Comparison of ENCODE assay signal across 19 mouse cellular contexts in genomic region chr1:113384888-113385430, GRCm38 (mm10).
DNase-seq lines count a peak whose midpoint lies in the region; ATAC-seq and TF ChIP-seq lines count a peak whose summit lies in the region.
"Had no signal": no experiment of that assay in that cellular context is flagged by ENCODE, and none has a peak within 500 bp of the region (broad histone marks: within the 10 kb centered on the region; RNA-seq: fewer than 3 reads in every experiment).

No protein-coding gene starts in this region.

- no peak overlapping the region for H3K9ac ChIP-seq in neural tube, embryonic 11.5 days (ENCODE audit: low read length)
- H3K9ac ChIP-seq in neural tube, embryonic 15.5 days (replicated peaks) = no peak overlapping the region
- H3K9ac ChIP-seq in hindbrain, embryonic 11.5 days (ENCODE audit: low read depth, low read length) = no peak overlapping the region
- H3K9ac ChIP-seq in hindbrain, embryonic 15.5 days = no peak overlapping the region
- H3K9ac ChIP-seq in midbrain, postnatal 0 days (replicated peaks; ENCODE audit: low read length, poor library complexity, severe bottlenecking) = no peak overlapping the region
- H3K9ac ChIP-seq: embryonic facial prominence, embryonic 15.5 days; liver, embryonic 13.5 days; lung, embryonic 14.5 days had no signal

- no peak overlapping the region for H3K27ac ChIP-seq in neural tube, embryonic 11.5 days (ENCODE audit: low read depth, low read length)
- no peak overlapping the region for H3K27ac ChIP-seq in neural tube, embryonic 15.5 days (replicated peaks)
- H3K27ac ChIP-seq in hindbrain, embryonic 11.5 days (ENCODE audit: low read depth, low read length) = no peak overlapping the region
- H3K27ac ChIP-seq in hindbrain, embryonic 15.5 days (replicated peaks) = no peak overlapping the region
- H3K27ac ChIP-seq in midbrain, postnatal 0 days (ENCODE audit: low read depth, low read length) = no peak overlapping the region
- H3K27ac ChIP-seq in cerebellum, adult 2 months (ENCODE audit: insufficient read depth, low read length) = no peak overlapping the region
- H3K27ac ChIP-seq: embryonic facial prominence, embryonic 15.5 days; liver, embryonic 13.5 days had no signal

- no peaks in the 10 kb centered on the region for H3K36me3 ChIP-seq in neural tube, embryonic 11.5 days (ENCODE audit: control insufficient read depth, insufficient read depth, low read length)
- no peaks in the 10 kb centered on the region for H3K36me3 ChIP-seq in neural tube, embryonic 15.5 days
- no peaks in the 10 kb centered on the region for H3K36me3 ChIP-seq in hindbrain, embryonic 11.5 days (ENCODE audit: control insufficient read depth, insufficient read depth, low read length)
- H3K36me3 ChIP-seq in hindbrain, embryonic 15.5 days = no peaks in the 10 kb centered on the region
- no peaks in the 10 kb centered on the region for H3K36me3 ChIP-seq in midbrain, postnatal 0 days (ENCODE audit: insufficient read depth, low read length)
- H3K36me3 ChIP-seq: embryonic facial prominence, embryonic 15.5 days; liver, embryonic 13.5 days had no signal

- no peaks in the 10 kb centered on the region for H3K9me3 ChIP-seq in neural tube, embryonic 11.5 days (ENCODE audit: control insufficient read depth, low read length)
- no peaks in the 10 kb centered on the region for H3K9me3 ChIP-seq in neural tube, embryonic 15.5 days (replicated peaks)
- no peaks in the 10 kb centered on the region for H3K9me3 ChIP-seq in hindbrain, embryonic 11.5 days (ENCODE audit: control insufficient read depth, low read length)
- no peaks in the 10 kb centered on the region for H3K9me3 ChIP-seq in hindbrain, embryonic 15.5 days
- H3K9me3 ChIP-seq in midbrain, postnatal 0 days (ENCODE audit: low read length) = no peaks in the 10 kb centered on the region
- H3K9me3 ChIP-seq: embryonic facial prominence, embryonic 15.5 days; liver, embryonic 13.5 days had no signal

- H3K4me3 ChIP-seq in neural tube, embryonic 11.5 days (ENCODE audit: low read depth, low read length) = no peak overlapping the region
- H3K4me3 ChIP-seq in neural tube, embryonic 15.5 days (replicated peaks) = no peak overlapping the region
- no peak overlapping the region for H3K4me3 ChIP-seq in hindbrain, embryonic 11.5 days (ENCODE audit: low read depth, low read length)
- no peak overlapping the region for H3K4me3 ChIP-seq in hindbrain, embryonic 15.5 days
- no peak overlapping the region for H3K4me3 ChIP-seq in midbrain, postnatal 0 days (ENCODE audit: low read depth, low read length)
- no peak overlapping the region for H3K4me3 ChIP-seq in cerebellum, adult 2 months (replicated peaks; ENCODE audit: insufficient read depth, low read depth, low read length)
- H3K4me3 ChIP-seq: embryonic facial prominence, embryonic 15.5 days; liver, embryonic 13.5 days had no signal

- DNase-seq in neural tube, embryonic 11.5 days (ENCODE audit: low spot score) = peak; percentile 16
- peak; percentile 3 for DNase-seq in hindbrain, embryonic 11.5 days (ENCODE audit: low spot score)
- DNase-seq in midbrain, postnatal 0 days (ENCODE audit: low spot score) = peak; percentile 8
- no peak for DNase-seq in heart, postnatal 14 days
- DNase-seq in cerebellum, adult 2 months = no peak
- DNase-seq: adrenal gland, adult 2 months; cerebellum, adult 11-12 months; cerebellum, postnatal 14 days; gastrocnemius, postnatal 25 days; layer of hippocampus, adult 9-11 months; liver, embryonic 13.5 days; lung, embryonic 14.5 days; right cerebral cortex, postnatal 25 days; spleen, adult 18-20 months had no signal

- no peak for TF ChIP-seq CTCF in midbrain, postnatal 0 days (IDR thresholded peaks at IDR 0.05)
- TF ChIP-seq CTCF in cerebellum, adult 2 months (IDR thresholded peaks at IDR 0.05; ENCODE audit: borderline replicate concordance, insufficient read depth, low read depth, low read length) = no peak

- TF ChIP-seq POLR2A in cerebellum, adult 2 months (IDR thresholded peaks at IDR 0.05; ENCODE audit: borderline replicate concordance, insufficient read depth, low read length) = no peak

- intact Hi-C loops in heart, postnatal 14 days (cut with DNase I) = no loop called here

- no peaks in the 10 kb centered on the region for H3K27me3 ChIP-seq in neural tube, embryonic 11.5 days (ENCODE audit: control insufficient read depth, insufficient read depth, low read length)
- no peaks in the 10 kb centered on the region for H3K27me3 ChIP-seq in neural tube, embryonic 15.5 days (replicated peaks)
- H3K27me3 ChIP-seq in hindbrain, embryonic 11.5 days (ENCODE audit: control insufficient read depth, insufficient read depth, low read length) = no peaks in the 10 kb centered on the region
- H3K27me3 ChIP-seq in hindbrain, embryonic 15.5 days = no peaks in the 10 kb centered on the region
- H3K27me3 ChIP-seq in midbrain, postnatal 0 days (ENCODE audit: insufficient read depth, low read length) = no peaks in the 10 kb centered on the region
- no peaks in the 10 kb centered on the region for H3K27me3 ChIP-seq in cerebellum, adult 2 months (ENCODE audit: control insufficient read depth, insufficient read depth, low read length)
- H3K27me3 ChIP-seq: embryonic facial prominence, embryonic 15.5 days; liver, embryonic 13.5 days had no signal

- H3K4me1 ChIP-seq in neural tube, embryonic 11.5 days (ENCODE audit: control insufficient read depth, insufficient read depth, low read length) = no peaks in the 10 kb centered on the region
- H3K4me1 ChIP-seq in neural tube, embryonic 15.5 days = no peaks in the 10 kb centered on the region
- H3K4me1 ChIP-seq in hindbrain, embryonic 11.5 days (replicated peaks; ENCODE audit: control insufficient read depth, insufficient read depth, low read length) = no peaks in the 10 kb centered on the region
- H3K4me1 ChIP-seq in hindbrain, embryonic 15.5 days (replicated peaks) = no peaks in the 10 kb centered on the region
- H3K4me1 ChIP-seq in midbrain, postnatal 0 days (ENCODE audit: insufficient read depth, low read length) = no peaks in the 10 kb centered on the region
- H3K4me1 ChIP-seq in cerebellum, adult 2 months (ENCODE audit: control insufficient read depth, insufficient read depth, low read length) = no peaks in the 10 kb centered on the region
- H3K4me1 ChIP-seq: embryonic facial prominence, embryonic 15.5 days; liver, embryonic 13.5 days had no signal

- H3K4me2 ChIP-seq in neural tube, embryonic 11.5 days (ENCODE audit: low read depth) = no peak overlapping the region
- H3K4me2 ChIP-seq in neural tube, embryonic 15.5 days = no peak overlapping the region
- H3K4me2 ChIP-seq in hindbrain, embryonic 11.5 days (replicated peaks; ENCODE audit: low read depth, low read length) = no peak overlapping the region
- H3K4me2 ChIP-seq in hindbrain, embryonic 15.5 days = no peak overlapping the region
- H3K4me2 ChIP-seq in midbrain, postnatal 0 days (ENCODE audit: low read depth, low read length, poor library complexity, severe bottlenecking) = no peak overlapping the region
- H3K4me2 ChIP-seq: embryonic facial prominence, embryonic 15.5 days; liver, embryonic 13.5 days; lung, embryonic 14.5 days had no signal

- 48% methylated on average over 6 of the region's 6 CpGs for WGBS in neural tube, embryonic 11.5 days
- WGBS in neural tube, embryonic 15.5 days = 21% methylated on average over 6 of the region's 6 CpGs
- WGBS in hindbrain, embryonic 11.5 days = 51% methylated on average over 6 of the region's 6 CpGs
- WGBS in hindbrain, embryonic 15.5 days = 22% methylated on average over 6 of the region's 6 CpGs
- 34% methylated on average over 6 of the region's 6 CpGs for WGBS in midbrain, postnatal 0 days
- WGBS in cerebellum, adult 2 months = 31% methylated on average over 6 of the region's 6 CpGs

- ATAC-seq in neural tube, embryonic 11.5 days (ENCODE audit: insufficient read depth, low FRiP score, low TSS enrichment) = peak; percentile 38; the same call in 1 of the 2 replicates
- no peak for ATAC-seq in neural tube, embryonic 15.5 days (ENCODE audit: low FRiP score)
- ATAC-seq in hindbrain, embryonic 11.5 days (ENCODE audit: low FRiP score) = peak; percentile 66; the same call in 1 of the 2 replicates
- peak; percentile 59; the same call in 1 of the 2 replicates for ATAC-seq in hindbrain, embryonic 15.5 days (ENCODE audit: low FRiP score, low read depth)
- ATAC-seq in midbrain, postnatal 0 days (ENCODE audit: low FRiP score) = no peak
- ATAC-seq: forebrain, embryonic 14.5 days; intestine, embryonic 16.5 days had no signal

Comparison
In these comparisons a context has a peak if more than half of its experiments do, and no peak if none do; other contexts are left out.
1. ATAC-seq: peak in neural tube, embryonic 11.5 days (single experiment), hindbrain, embryonic 11.5 days (single experiment) and hindbrain, embryonic 15.5 days (single experiment); none in neural tube, embryonic 15.5 days (single experiment) and midbrain, postnatal 0 days (single experiment).
2. DNase-seq: peak in neural tube, embryonic 11.5 days (single experiment), hindbrain, embryonic 11.5 days (single experiment) and midbrain, postnatal 0 days (single experiment); none in heart, postnatal 14 days (0 of 2) and cerebellum, adult 2 months (0 of 2).